ENCODE assay signal across 11 mouse cellular contexts in genomic region chr3:41586917-41587316, GRCm38 (mm10). TPM values are rescaled to one million over a fixed set of nuclear protein-coding genes. Genes with fewer than 3 reads are reported as not detected.
DNase-seq lines count a peak whose midpoint lies in the region; ATAC-seq and TF ChIP-seq lines count a peak whose summit lies in the region.
"Had no signal": no experiment of that assay in that cellular context is flagged by ENCODE, and none has a peak within 500 bp of the region (broad histone marks: within the 10 kb centered on the region; RNA-seq: fewer than 3 reads in every experiment).

No protein-coding gene starts in this region.

- DNase-seq in heart, adult 18-20 months, result peak; percentile 41 to 53
- DNase-seq in heart, postnatal 36 days, result no peak
- DNase-seq in liver, embryonic 13.5 days, result no peak
- no peak for DNase-seq in liver, embryonic 11.5 days (ENCODE audit: low spot score)
- DNase-seq in fibroblast of lung, adult 2 months (ENCODE audit: low read depth), result peak; percentile 40
- no peak for DNase-seq in stomach, postnatal 0 days (ENCODE audit: low spot score)
- DNase-seq in spleen, postnatal 14 days (ENCODE audit: low spot score in 2 of 2), result no peak
- DNase-seq: cerebellum, adult 11-12 months had no signal

- no peak for ATAC-seq in liver, embryonic 13.5 days (ENCODE audit: low read depth)
- ATAC-seq in liver, embryonic 11.5 days (replicated peaks; ENCODE audit: low FRiP score), result no peak
- ATAC-seq in stomach, postnatal 0 days (ENCODE audit: low FRiP score, low TSS enrichment), result no peak
- no peak for ATAC-seq in midbrain, embryonic 16.5 days

- no peak for TF ChIP-seq CTCF in stomach, postnatal 0 days (IDR thresholded peaks at IDR 0.05; ENCODE audit: low read depth)

- intact Hi-C loops in heart, postnatal 36 days (cut with DNase I), result loop anchor here (2.0 to 10.0 kb wide), 2 partner anchors 20 to 392 kb away; no protein-coding TSS in a partner anchor

- H3K9me3 ChIP-seq in liver, embryonic 13.5 days (replicated peaks), result no peaks in the 10 kb centered on the region
- no peaks in the 10 kb centered on the region for H3K9me3 ChIP-seq in liver, embryonic 11.5 days (ENCODE audit: control insufficient read depth, low read length)
- no peaks in the 10 kb centered on the region for H3K9me3 ChIP-seq in stomach, postnatal 0 days (ENCODE audit: control insufficient read depth, low read length)
- H3K9me3 ChIP-seq in midbrain, embryonic 16.5 days (replicated peaks; ENCODE audit: control insufficient read depth, low read length, poor library complexity, severe bottlenecking), result no peaks in the 10 kb centered on the region
- H3K9me3 ChIP-seq: forebrain, embryonic 10.5 days had no signal

- WGBS in liver, embryonic 13.5 days (ENCODE audit: insufficient replicate concordance), result 51% methylated on average over 7 of the region's 7 CpGs
- 67% methylated on average over 7 of the region's 7 CpGs for WGBS in liver, embryonic 11.5 days
- 71% methylated on average over 7 of the region's 7 CpGs for WGBS in stomach, postnatal 0 days
- 87% methylated on average over 7 of the region's 7 CpGs for WGBS in midbrain, embryonic 16.5 days

- no peaks in the 10 kb centered on the region for H3K27me3 ChIP-seq in liver, embryonic 13.5 days
- no peaks in the 10 kb centered on the region for H3K27me3 ChIP-seq in liver, embryonic 11.5 days (replicated peaks; ENCODE audit: control insufficient read depth, insufficient read depth, low read length)
- no peaks in the 10 kb centered on the region for H3K27me3 ChIP-seq in stomach, postnatal 0 days (ENCODE audit: control insufficient read depth, insufficient read depth, low read length)
- H3K27me3 ChIP-seq in midbrain, embryonic 16.5 days (ENCODE audit: control insufficient read depth, insufficient read depth, low read depth, low read length), result no peaks in the 10 kb centered on the region

- no peak for TF ChIP-seq EP300 in stomach, postnatal 0 days (optimal IDR thresholded peaks at IDR 0.05)

- H3K4me3 ChIP-seq in liver, embryonic 13.5 days (replicated peaks), result no peak overlapping the region
- no peak overlapping the region for H3K4me3 ChIP-seq in liver, embryonic 11.5 days (ENCODE audit: low read depth, low read length)
- no peak overlapping the region for H3K4me3 ChIP-seq in stomach, postnatal 0 days (ENCODE audit: low read depth, low read length)
- no peak overlapping the region for H3K4me3 ChIP-seq in midbrain, embryonic 16.5 days (ENCODE audit: low read depth, low read length)
- H3K4me3 ChIP-seq: forebrain, embryonic 10.5 days had no signal

- H3K4me1 ChIP-seq in liver, embryonic 13.5 days (replicated peaks), result peaks cover 58% of the 10 kb centered on the region
- peaks cover 10% of the 10 kb centered on the region for H3K4me1 ChIP-seq in liver, embryonic 11.5 days (replicated peaks; ENCODE audit: control insufficient read depth, insufficient read depth, low read length)
- no peaks in the 10 kb centered on the region for H3K4me1 ChIP-seq in stomach, postnatal 0 days (replicated peaks; ENCODE audit: control insufficient read depth, insufficient read depth)
- H3K4me1 ChIP-seq in midbrain, embryonic 16.5 days (ENCODE audit: control insufficient read depth, insufficient read depth, low read length), result peaks cover 1% of the 10 kb centered on the region; the same call in 1 of the 2 replicates

- no peak overlapping the region for H3K27ac ChIP-seq in liver, embryonic 13.5 days
- H3K27ac ChIP-seq in liver, embryonic 11.5 days (ENCODE audit: low read depth, low read length), result no peak overlapping the region
- H3K27ac ChIP-seq in stomach, postnatal 0 days (replicated peaks), result 0 out of 2 replicates have a peak overlapping the region, but pooled peaks have one; percentile 63
- no peak overlapping the region for H3K27ac ChIP-seq in midbrain, embryonic 16.5 days (ENCODE audit: low read length)
- H3K27ac ChIP-seq: forebrain, embryonic 10.5 days; liver, embryonic 14.5 days had no signal

- H3K4me2 ChIP-seq in liver, embryonic 13.5 days, result no peak overlapping the region
- no peak overlapping the region for H3K4me2 ChIP-seq in liver, embryonic 11.5 days
- H3K4me2 ChIP-seq in stomach, postnatal 0 days (replicated peaks; ENCODE audit: low read depth), result no peak overlapping the region
- no peak overlapping the region for H3K4me2 ChIP-seq in midbrain, embryonic 16.5 days (ENCODE audit: low read length)

- peaks cover 59% of the 10 kb centered on the region for H3K36me3 ChIP-seq in liver, embryonic 13.5 days
- H3K36me3 ChIP-seq in liver, embryonic 11.5 days (ENCODE audit: control insufficient read depth, insufficient read depth, low read length), result peaks cover 10% of the 10 kb centered on the region; the same call in 1 of the 2 replicates
- H3K36me3 ChIP-seq in stomach, postnatal 0 days (ENCODE audit: control insufficient read depth, insufficient read depth, low read length), result no peaks in the 10 kb centered on the region
- 0 out of 2 replicates have a peak, but pooled peaks cover 5% of the 10 kb centered on the region for H3K36me3 ChIP-seq in midbrain, embryonic 16.5 days (ENCODE audit: control insufficient read depth, insufficient read depth, low read length)

- 0 out of 2 replicates have a peak overlapping the region, but pooled peaks have one; percentile 1 for H3K9ac ChIP-seq in liver, embryonic 13.5 days
- H3K9ac ChIP-seq in liver, embryonic 11.5 days (ENCODE audit: low read depth, low read length), result no peak overlapping the region
- H3K9ac ChIP-seq in stomach, postnatal 0 days (ENCODE audit: low read length), result peak overlapping the region; percentile 27; the same call in 1 of the 2 replicates
- H3K9ac ChIP-seq in midbrain, embryonic 16.5 days (ENCODE audit: low read depth, low read length), result no peak overlapping the region
- H3K9ac ChIP-seq: liver, embryonic 14.5 days had no signal

RNA-seq across cellular contexts. Expression of gene Jade1, which starts 31.4 kb away (rescaled TPM):
- total RNA-seq in heart, adult 18-20 months (2021), result 10 to 100 TPM; 28.5 to 32.3 TPM
- 10 to 100 TPM; 30.2 to 41.1 TPM for total RNA-seq in heart, postnatal 36 days (2021)
- polyA plus RNA-seq in liver, embryonic 13.5 days (2015; fragmentation: Nextera tagmentation; extraction: Ambion mirVana), result 11.3 and 12.7 TPM in 2 replicates
- 16.7 and 18.6 TPM in 2 replicates for polyA plus RNA-seq in liver, embryonic 11.5 days (2014; fragmentation: Nextera tagmentation; extraction: Ambion mirVana)
- 7.6 and 9.0 TPM in 2 replicates for polyA plus RNA-seq in stomach, postnatal 0 days (2015; fragmentation: Nextera tagmentation; extraction: Ambion mirVana)
- polyA plus RNA-seq in midbrain, embryonic 16.5 days (2015; fragmentation: Nextera tagmentation; extraction: Ambion mirVana), result 13.2 and 14.2 TPM in 2 replicates

Comparison
In these comparisons a context has a peak if more than half of its experiments do, and no peak if none do; other contexts are left out.
1. DNase-seq: peak in heart, adult 18-20 months (2 of 2) and fibroblast of lung, adult 2 months (single experiment); none in heart, postnatal 36 days (0 of 2), liver, embryonic 13.5 days (single experiment), liver, embryonic 11.5 days (single experiment), stomach, postnatal 0 days (single experiment) and spleen, postnatal 14 days (0 of 2).
2. H3K9ac ChIP-seq: peak in liver, embryonic 13.5 days (single experiment) and stomach, postnatal 0 days (single experiment); none in liver, embryonic 11.5 days (single experiment) and midbrain, embryonic 16.5 days (single experiment).